Mouse (Mus musculus): ENCODE measurements around the gene Aldh1l1. TPM values are rescaled to one million over a fixed set of nuclear protein-coding genes. Genes with fewer than 3 reads are reported as not detected.

Gene Aldh1l1
- total and polyA plus RNA-seq, 3 experiments = 0.04 to 0.14 TPM; not detected in 1

DNA sequence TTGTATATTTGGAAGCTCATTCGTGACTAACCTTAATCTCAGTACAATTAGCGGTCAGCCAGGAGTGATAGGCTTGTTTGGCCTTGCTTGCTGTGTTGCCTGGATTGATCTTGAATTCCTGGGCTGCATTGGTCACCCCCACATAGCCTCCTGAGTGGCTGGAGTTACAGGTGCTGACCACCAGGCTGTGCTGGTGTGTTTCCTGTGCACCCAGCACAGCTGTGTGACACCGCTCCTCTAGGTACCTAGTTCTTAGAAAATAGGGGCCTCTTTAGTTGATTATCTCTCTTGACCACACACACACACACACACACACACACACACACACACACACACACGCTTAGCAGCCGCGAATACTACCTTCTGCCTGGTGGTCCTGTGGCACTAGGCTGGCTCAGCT, 122.0 kb downstream of the Aldh1l1 start (continued):
- no peak for TF ChIP-seq CHD1 (IDR thresholded peaks at IDR 0.05; ENCODE audit: low read depth, low read length)

DNA sequence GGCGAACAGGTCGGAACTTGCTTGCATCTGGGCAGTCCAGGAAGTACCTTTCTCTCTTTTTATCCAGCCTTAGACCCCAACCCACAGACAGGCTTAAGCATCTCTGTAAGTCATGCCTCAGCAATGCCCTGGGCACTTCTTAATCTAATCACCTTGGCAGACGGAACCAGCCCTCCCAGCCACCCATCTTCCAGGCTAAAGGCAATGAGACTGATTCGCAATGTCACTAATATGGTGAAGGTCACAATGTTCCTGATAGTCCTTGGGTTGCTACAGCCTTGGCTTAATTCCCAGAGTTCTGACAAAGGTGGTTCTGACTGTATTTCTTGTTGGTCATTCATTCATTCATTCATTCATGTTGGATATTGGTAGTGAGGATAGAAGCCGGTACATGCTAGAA, 124.0 kb downstream of the Aldh1l1 start:
- H3K9ac ChIP-seq (ENCODE audit: control insufficient read depth, low read depth, low read length, poor library complexity, severe bottlenecking) = no peak overlapping the region
- peaks cover 0 to 5% of the 10 kb centered on the region in 2 experiments; a peak in 2 of 4 replicates for H3K36me3 ChIP-seq (ENCODE audit: control insufficient read depth in 1 of 2, insufficient read depth in 2 of 2, low read length in 2 of 2)
- H3K27me3 ChIP-seq (ENCODE audit: control insufficient read depth in 1 of 2, insufficient read depth in 2 of 2, low read length in 2 of 2) = no peaks in the 10 kb centered on the region
- no peaks in the 10 kb centered on the region for H3K79me2 ChIP-seq (ENCODE audit: control insufficient read depth, insufficient read depth, low read length, poor library complexity)
- no peak overlapping the region for H3K27ac ChIP-seq (ENCODE audit: control insufficient read depth, low read depth, low read length)
- no peaks in the 10 kb centered on the region for H3K9me3 ChIP-seq (replicated peaks; ENCODE audit: insufficient read depth, low read length)
- peaks cover 3 to 14% of the 10 kb centered on the region in 2 experiments for H3K4me1 ChIP-seq (ENCODE audit: control insufficient read depth in 1 of 2, insufficient read depth in 2 of 2, low read length in 2 of 2)
- H3K4me3 ChIP-seq (ENCODE audit: control insufficient read depth in 1 of 2, insufficient read depth in 1 of 2, low read depth in 2 of 2, low read length in 2 of 2) = no peak overlapping the region
- TF ChIP-seq MYB (IDR thresholded peaks at IDR 0.05; ENCODE audit: low read depth, low read length) (no peak), RAD21 (IDR thresholded peaks at IDR 0.05; ENCODE audit: low read depth, low read length) (no peak), HCFC1 (IDR thresholded peaks at IDR 0.05; ENCODE audit: low read depth, low read length) (no peak), RCOR1 (IDR thresholded peaks at IDR 0.05; ENCODE audit: low read depth, low read length) (no peak), ZC3H11A (IDR thresholded peaks at IDR 0.05; ENCODE audit: low read depth, low read length) (no peak), MYC (IDR thresholded peaks at IDR 0.05; ENCODE audit: low read depth, low read length) (no peak)
- no peak for DNase-seq (ENCODE audit: low read depth, low spot score)

DNA sequence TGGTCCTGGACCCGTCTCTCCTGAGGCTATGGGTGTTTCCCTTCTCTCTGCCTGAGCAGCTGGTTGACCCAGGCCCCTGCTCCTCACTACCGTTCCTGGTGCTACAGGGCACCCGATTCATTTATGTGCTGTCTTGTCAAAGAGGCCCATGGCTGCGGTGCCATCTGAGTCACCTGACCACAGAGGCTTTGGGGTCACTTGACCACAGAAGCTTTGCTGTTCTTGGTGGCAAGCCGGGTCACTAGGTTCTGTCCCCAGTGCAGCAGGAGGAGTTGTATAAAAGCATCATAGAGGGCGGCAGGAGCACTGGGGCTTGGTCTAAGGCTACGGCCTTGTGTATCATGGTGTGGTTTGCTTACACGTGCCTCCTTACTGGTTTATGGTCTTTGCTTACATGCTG, 127.0 kb downstream of the Aldh1l1 start:
- H3K79me2 ChIP-seq (ENCODE audit: control insufficient read depth, insufficient read depth, low read length, poor library complexity) = peaks cover 9% of the 10 kb centered on the region
- no peak overlapping the region for H3K9ac ChIP-seq (ENCODE audit: control insufficient read depth, low read depth, low read length, poor library complexity, severe bottlenecking)
- H3K27ac ChIP-seq (ENCODE audit: control insufficient read depth, low read depth, low read length) = no peak overlapping the region
- peaks cover 0 to 3% of the 10 kb centered on the region in 2 experiments; a peak in 2 of 4 replicates for H3K36me3 ChIP-seq (ENCODE audit: control insufficient read depth in 1 of 2, insufficient read depth in 2 of 2, low read length in 2 of 2)
- H3K27me3 ChIP-seq (ENCODE audit: control insufficient read depth in 1 of 2, insufficient read depth in 2 of 2, low read length in 2 of 2) = no peaks in the 10 kb centered on the region
- no peak overlapping the region for H3K4me3 ChIP-seq (ENCODE audit: control insufficient read depth in 1 of 2, insufficient read depth in 1 of 2, low read depth in 2 of 2, low read length in 2 of 2)
- H3K9me3 ChIP-seq (replicated peaks; ENCODE audit: insufficient read depth, low read length) = no peaks in the 10 kb centered on the region
- no peak for DNase-seq (ENCODE audit: low read depth, low spot score)
- H3K4me1 ChIP-seq (ENCODE audit: control insufficient read depth in 1 of 2, insufficient read depth in 2 of 2, low read length in 2 of 2) = peaks cover 0 to 17% of the 10 kb centered on the region in 2 experiments; a peak in 2 of 4 replicates
- TF ChIP-seq HCFC1 (IDR thresholded peaks at IDR 0.05; ENCODE audit: low read depth, low read length) (no peak), GABPA (IDR thresholded peaks at IDR 0.05; ENCODE audit: low read depth, low read length) (no peak), POLR2A (IDR thresholded peaks at IDR 0.05; ENCODE audit: control insufficient read depth in 1 of 2, insufficient read depth in 1 of 2, low read depth in 1 of 2, low read length in 2 of 2, poor library complexity in 1 of 2) (no peak), MAX (IDR thresholded peaks at IDR 0.05; ENCODE audit: low read length) (no peak), MAFK (IDR thresholded peaks at IDR 0.05; ENCODE audit: borderline replicate concordance, low read depth, low read length) (no peak), CTCF (IDR thresholded peaks at IDR 0.05 in 2 of 3, conservative IDR thresholded peaks at IDR 0.05 in 1 of 3; ENCODE audit: control insufficient read depth in 1 of 3, insufficient read depth in 1 of 3, low read depth in 2 of 3, low read length in 3 of 3, poor library complexity in 1 of 3, severe bottlenecking in 1 of 3) (no peak), NRF1 (IDR thresholded peaks at IDR 0.05; ENCODE audit: insufficient read depth, low read depth, low read length, poor library complexity, severe bottlenecking) (no peak), ZMIZ1 (IDR thresholded peaks at IDR 0.05; ENCODE audit: low read depth, low read length) (no peak), ZKSCAN1 (IDR thresholded peaks at IDR 0.05; ENCODE audit: low read depth, low read length) (no peak), USF2 (IDR thresholded peaks at IDR 0.05; ENCODE audit: borderline replicate concordance in 1 of 2, insufficient read depth in 1 of 2, low read depth in 1 of 2, low read length in 2 of 2) (no peak), MYC (IDR thresholded peaks at IDR 0.05; ENCODE audit: low read depth, low read length) (no peak), UBTF (IDR thresholded peaks at IDR 0.05; ENCODE audit: borderline replicate concordance, insufficient read depth, low read depth, low read length) (no peak), ELF1 (IDR thresholded peaks at IDR 0.05; ENCODE audit: low read depth, low read length) (no peak), POLR2AphosphoS5 (IDR thresholded peaks at IDR 0.05; ENCODE audit: borderline replicate concordance, low read depth, low read length) (no peak), SIN3A (IDR thresholded peaks at IDR 0.05; ENCODE audit: low read length) (no peak), TBP (IDR thresholded peaks at IDR 0.05; ENCODE audit: low read depth, low read length) (no peak), SMC3 (IDR thresholded peaks at IDR 0.05; ENCODE audit: low read depth, low read length) (no peak), NELFE (IDR thresholded peaks at IDR 0.05; ENCODE audit: low read depth, low read length) (no peak), MXI1 (IDR thresholded peaks at IDR 0.05; ENCODE audit: low read depth, low read length) (no peak)
